Mouse (Mus musculus): ENCODE data around the gene Cerkl.

The Cerkl gene

GRCm38 (mm10) chr2:79443401-79443800 is 13.2 kb downstream of the Cerkl start:
- DNase-seq (ENCODE audit: low spot score), result no peak

GRCm38 (mm10) chr2:79442906-79443305 is 13.7 kb downstream of the Cerkl start:
- DNase-seq (ENCODE audit: low spot score), result no peak

- no peak for DNase-seq (ENCODE audit: low spot score)
These were observed 14.4 kb downstream of the Cerkl start for GRCm38 (mm10) chr2:79442227-79442626.

GRCm38 (mm10) chr2:79430061-79430460 is 26.5 kb downstream of the Cerkl start:
- no peak for DNase-seq (ENCODE audit: low spot score)

- DNase-seq (ENCODE audit: low spot score), result no peak
These were observed 26.9 kb downstream of the Cerkl start for GRCm38 (mm10) chr2:79429650-79430049.

- no peak for DNase-seq (ENCODE audit: low spot score)
These were observed 27.5 kb downstream of the Cerkl start for GRCm38 (mm10) chr2:79429108-79429507.

GRCm38 (mm10) chr2:79428569-79429104 is 27.9 kb downstream of the Cerkl start:
- peak; percentile 45 for DNase-seq (ENCODE audit: low spot score)

GRCm38 (mm10) chr2:79428022-79428421 is 28.6 kb downstream of the Cerkl start:
- DNase-seq (ENCODE audit: low spot score), result no peak

GRCm38 (mm10) chr2:79421696-79422095 is 34.9 kb downstream of the Cerkl start:
- DNase-seq (ENCODE audit: low spot score), result no peak

- DNase-seq (ENCODE audit: low spot score), result no peak
These were observed 42.1 kb downstream of the Cerkl start for GRCm38 (mm10) chr2:79414505-79414904.

- DNase-seq (ENCODE audit: low spot score), result no peak
These were observed 45.7 kb downstream of the Cerkl start for GRCm38 (mm10) chr2:79410903-79411255.

GRCm38 (mm10) chr2:79410247-79410902 is 46.2 kb downstream of the Cerkl start:
- DNase-seq (ENCODE audit: low spot score), result no peak

- no peak for DNase-seq (ENCODE audit: low spot score)
These were observed 50.8 kb downstream of the Cerkl start for GRCm38 (mm10) chr2:79405661-79406405.

GRCm38 (mm10) chr2:79400045-79400444 is 56.5 kb downstream of the Cerkl start:
- no peak for DNase-seq (ENCODE audit: low spot score)

GRCm38 (mm10) chr2:79399234-79400000 is 57.2 kb downstream of the Cerkl start:
- no peak for DNase-seq (ENCODE audit: low spot score)

- DNase-seq (ENCODE audit: low spot score), result no peak
These were observed 57.8 kb downstream of the Cerkl start for GRCm38 (mm10) chr2:79398831-79399230.

GRCm38 (mm10) chr2:79398343-79398742 is 58.2 kb downstream of the Cerkl start:
- DNase-seq (ENCODE audit: low spot score), result no peak

- DNase-seq (ENCODE audit: low spot score), result no peak
These were observed 59.5 kb downstream of the Cerkl start for GRCm38 (mm10) chr2:79397107-79397506.

GRCm38 (mm10) chr2:79379087-79380041 is 77.2 kb downstream of the Cerkl start:
- no peak for DNase-seq (ENCODE audit: low spot score)

GRCm38 (mm10) chr2:79378346-79379086 is 78.1 kb downstream of the Cerkl start:
- DNase-seq (ENCODE audit: low spot score), result no peak
